ENCODE assay signal across 21 mouse cellular contexts in the genomic region with DNA sequence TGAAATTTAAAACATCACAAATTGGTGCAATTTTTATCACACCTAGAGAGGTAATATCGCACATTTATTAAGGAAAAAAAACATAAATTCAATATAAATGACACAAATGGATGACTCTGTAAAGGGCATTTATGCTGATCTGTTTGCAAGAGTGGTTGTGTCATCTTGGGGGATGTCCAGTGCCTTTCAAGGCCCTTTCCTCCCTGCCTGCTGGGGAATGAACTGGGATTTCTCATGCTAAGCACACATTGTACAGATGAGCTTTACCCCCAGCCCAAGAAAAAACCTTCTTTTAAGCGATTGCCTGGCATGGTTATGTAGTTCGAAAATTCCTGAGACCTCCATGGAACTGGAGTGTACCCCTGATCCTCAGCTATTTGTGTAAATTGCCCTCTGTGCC.
A peak's percentile ranks its signal among the peaks of the same experiment; 100 is the strongest.
DNase-seq lines count a peak whose midpoint lies in the region; ATAC-seq and TF ChIP-seq lines count a peak whose summit lies in the region.
"Had no signal": no experiment of that assay in that cellular context is flagged by ENCODE, and none has a peak within 500 bp of the region (broad histone marks: within the 10 kb centered on the region; RNA-seq: fewer than 3 reads in every experiment).

No protein-coding gene starts in this region.

- no peak for ATAC-seq in midbrain, embryonic 14.5 days (ENCODE audit: low FRiP score, low TSS enrichment)
- ATAC-seq in midbrain, embryonic 16.5 days = no peak
- ATAC-seq: forebrain, embryonic 13.5 days; forebrain, postnatal 0 days; hindbrain, embryonic 16.5 days; inflammation-experienced regulatory T-cells, adult 6 months had no signal

- WGBS in kidney, adult 2 months = 62% methylated on average over 3 of the region's 3 CpGs
- 87% methylated on average over 3 of the region's 3 CpGs for WGBS in midbrain, embryonic 14.5 days
- 89% methylated on average over 3 of the region's 3 CpGs for WGBS in midbrain, embryonic 16.5 days

- H3K4me2 ChIP-seq in midbrain, embryonic 14.5 days (ENCODE audit: low read length) = no peak overlapping the region
- H3K4me2 ChIP-seq in midbrain, embryonic 16.5 days (ENCODE audit: low read length) = no peak overlapping the region
- H3K4me2 ChIP-seq: embryonic facial prominence, embryonic 13.5 days; forebrain, embryonic 13.5 days; heart, embryonic 11.5 days; heart, embryonic 15.5 days had no signal

- peaks cover 27% of the 10 kb centered on the region for H3K4me1 ChIP-seq in kidney, adult 2 months (ENCODE audit: control insufficient read depth, insufficient read depth, low read length)
- H3K4me1 ChIP-seq in midbrain, embryonic 14.5 days (ENCODE audit: control insufficient read depth, insufficient read depth, low read length) = 0 out of 2 replicates have a peak, but pooled peaks cover 5% of the 10 kb centered on the region
- no peaks in the 10 kb centered on the region; the same call in 1 of the 2 replicates for H3K4me1 ChIP-seq in midbrain, embryonic 16.5 days (ENCODE audit: control insufficient read depth, insufficient read depth, low read length)
- H3K4me1 ChIP-seq: embryonic facial prominence, embryonic 13.5 days; forebrain, embryonic 13.5 days; hindbrain, embryonic 10.5 days had no signal

- H3K9me3 ChIP-seq in midbrain, embryonic 14.5 days (ENCODE audit: control insufficient read depth, low read length) = no peaks in the 10 kb centered on the region
- H3K9me3 ChIP-seq in midbrain, embryonic 16.5 days (replicated peaks; ENCODE audit: control insufficient read depth, low read length, poor library complexity, severe bottlenecking) = no peaks in the 10 kb centered on the region
- H3K9me3 ChIP-seq: embryonic facial prominence, embryonic 13.5 days; forebrain, embryonic 13.5 days; heart, embryonic 15.5 days; hindbrain, embryonic 10.5 days had no signal

- H3K27me3 ChIP-seq in kidney, adult 2 months (replicated peaks; ENCODE audit: control insufficient read depth, insufficient read depth, low read length) = no peaks in the 10 kb centered on the region
- no peaks in the 10 kb centered on the region for H3K27me3 ChIP-seq in midbrain, embryonic 14.5 days (ENCODE audit: control insufficient read depth, insufficient read depth, low read length)
- H3K27me3 ChIP-seq in midbrain, embryonic 16.5 days (ENCODE audit: control insufficient read depth, insufficient read depth, low read depth, low read length) = no peaks in the 10 kb centered on the region
- H3K27me3 ChIP-seq: embryonic facial prominence, embryonic 13.5 days; forebrain, embryonic 13.5 days; heart, embryonic 15.5 days had no signal

- H3K36me3 ChIP-seq in kidney, adult 2 months (ENCODE audit: control insufficient read depth, insufficient read depth, low read length) = no peaks in the 10 kb centered on the region
- no peaks in the 10 kb centered on the region for H3K36me3 ChIP-seq in midbrain, embryonic 14.5 days (ENCODE audit: control insufficient read depth, insufficient read depth, low read length)
- no peaks in the 10 kb centered on the region for H3K36me3 ChIP-seq in midbrain, embryonic 16.5 days (ENCODE audit: control insufficient read depth, insufficient read depth, low read length)
- H3K36me3 ChIP-seq: embryonic facial prominence, embryonic 13.5 days; heart, embryonic 15.5 days; hindbrain, embryonic 10.5 days had no signal

- DNase-seq in kidney, adult 2 months = no peak
- no peak for DNase-seq in kidney, postnatal 36 days
- no peak for DNase-seq in midbrain, embryonic 14.5 days
- peak; percentile 15 for DNase-seq in adrenal gland, postnatal 10 days
- DNase-seq in yolk sac, embryonic 10.5 days (ENCODE audit: low spot score) = peak; percentile 56
- no peak for DNase-seq in ovary, adult 18-20 months (ENCODE audit: low spot score)
- DNase-seq: cerebellum, adult 18-20 months; cerebellum, adult 9-11 months; cerebellum, postnatal 36 days; forebrain, postnatal 0 days; gastrocnemius, postnatal 14 days; heart, adult 2 months; heart, postnatal 14 days had no signal

- peak overlapping the region; percentile 85 for H3K27ac ChIP-seq in kidney, adult 2 months (ENCODE audit: insufficient read depth, low read depth, low read length)
- H3K27ac ChIP-seq in midbrain, embryonic 14.5 days (replicated peaks; ENCODE audit: low read depth, low read length) = 0 out of 2 replicates have a peak overlapping the region, but pooled peaks have one; percentile 15
- H3K27ac ChIP-seq in midbrain, embryonic 16.5 days (ENCODE audit: low read length) = no peak overlapping the region
- H3K27ac ChIP-seq: embryonic facial prominence, embryonic 13.5 days; forebrain, embryonic 13.5 days; heart, adult 2 months; heart, embryonic 15.5 days; hindbrain, embryonic 10.5 days had no signal

- H3K9ac ChIP-seq in midbrain, embryonic 14.5 days (replicated peaks; ENCODE audit: low read length) = no peak overlapping the region
- no peak overlapping the region for H3K9ac ChIP-seq in midbrain, embryonic 16.5 days (ENCODE audit: low read depth, low read length)
- H3K9ac ChIP-seq: embryonic facial prominence, embryonic 13.5 days; forebrain, embryonic 13.5 days; forebrain, postnatal 0 days; heart, embryonic 15.5 days had no signal

- H3K4me3 ChIP-seq in kidney, adult 2 months (ENCODE audit: insufficient read depth, low read depth, low read length) = no peak overlapping the region
- no peak overlapping the region for H3K4me3 ChIP-seq in midbrain, embryonic 14.5 days (replicated peaks; ENCODE audit: low read depth, low read length)
- no peak overlapping the region for H3K4me3 ChIP-seq in midbrain, embryonic 16.5 days (ENCODE audit: low read depth, low read length)
- H3K4me3 ChIP-seq: embryonic facial prominence, embryonic 13.5 days; forebrain, embryonic 13.5 days; heart, adult 2 months; heart, embryonic 15.5 days; hindbrain, embryonic 10.5 days had no signal

- TF ChIP-seq CTCF in kidney, adult 2 months (conservative IDR thresholded peaks at IDR 0.05; ENCODE audit: insufficient read depth, insufficient read length, low read depth, low read length) = no peak

- no peak for TF ChIP-seq POLR2A in kidney, adult 2 months (IDR thresholded peaks at IDR 0.05; ENCODE audit: low read depth, low read length)

Comparison
In these comparisons a context has a peak if more than half of its experiments do, and no peak if none do; other contexts are left out.
1. DNase-seq: peak in adrenal gland, postnatal 10 days (single experiment) and yolk sac, embryonic 10.5 days (single experiment); none in kidney, adult 2 months (single experiment), kidney, postnatal 36 days (0 of 2), midbrain, embryonic 14.5 days (single experiment) and ovary, adult 18-20 months (single experiment).